Mouse (Mus musculus) lung, embryonic 14.5 days (tissue): ENCODE measurements around the gene Man2a1. TPM values are rescaled to one million over a fixed set of nuclear protein-coding genes. Genes with fewer than 3 reads are reported as not detected.

Experiments
- ATAC-seq: fragments of 200-750 bp; cut with Nextera tagmentation; 2 replicates; pipeline ENCODE4 v1.8.0; 2017; ENCODE audit warnings: mild to moderate bottlenecking, moderate TSS enrichment, moderate library complexity; ENCODE audit not compliant: insufficient read depth
- DNase-seq: peaks from one replicate; pipeline ENCODE4 v3.0.0-alpha.2; 2015
- H3K27ac ChIP-seq: fragments of 300-500 bp; sonication (generic); 2 replicates; pipeline ENCODE4 v1.5.1; 2014; ENCODE audit warnings: low read depth, mild to moderate bottlenecking, moderate library complexity
- H3K27me3 ChIP-seq: fragments of 300-500 bp; sonication (generic); 2 replicates; pipeline ENCODE4 v1.6.1; 2014; ENCODE audit warnings: low read length, control low read depth; ENCODE audit not compliant: insufficient read depth
- H3K36me3 ChIP-seq: fragments of 300-500 bp; sonication (generic); 2 replicates; pipeline ENCODE4 v1.6.1; 2014; ENCODE audit warnings: control low read depth; ENCODE audit not compliant: insufficient read depth
- H3K4me1 ChIP-seq: fragments of 300-500 bp; sonication (generic); 2 replicates; pipeline ENCODE4 v1.6.1; 2014; ENCODE audit warnings: antibody characterized with exemption, control low read depth; ENCODE audit not compliant: insufficient read depth
- H3K4me2 ChIP-seq: fragments of 300-500 bp; sonication (generic); 2 replicates; pipeline ENCODE4 v1.6.1; 2014; ENCODE audit warnings: mild to moderate bottlenecking
- H3K4me3 ChIP-seq: fragments of 300-500 bp; sonication (generic); 2 replicates; pipeline ENCODE4 v1.5.1; 2014; ENCODE audit warnings: low read depth, low read length
- H3K9ac ChIP-seq: fragments of 300-500 bp; sonication (generic); 2 replicates; pipeline ENCODE4 v1.6.1; 2014
- H3K9me3 ChIP-seq: fragments of 300-500 bp; sonication (generic); 2 replicates; pipeline ENCODE4 v1.6.1; 2016; ENCODE audit warnings: low read depth, low read length, control low read depth
- CTCF ChIP-seq: IDR thresholded peaks from 2 replicates; pipeline ENCODE4 v1.5.1; 2016; ENCODE audit warnings: antibody characterized with exemption, low read depth
- WGBS: fragments of 180-500 bp; shearing (Covaris S2); extraction: QIAGEN DNeasy Blood & Tissue Kit; methylation state at CpG from one replicate; pipeline ENCODE4 v1.1.7; 2014; 5-methylcytosine and 5-hydroxymethylcytosine counted together
- polyA plus RNA-seq: library from polyadenylated mRNA; unstranded; fragments of >200 nt; fragmentation: Nextera tagmentation; extraction: Ambion mirVana; gene quantifications from 2 replicates; pipeline ENCODE4 v1.2.1, GENCODE M21; 2014

The Man2a1 gene
- 9.0 and 10.3 TPM in 2 replicates for polyA plus RNA-seq

DNA sequence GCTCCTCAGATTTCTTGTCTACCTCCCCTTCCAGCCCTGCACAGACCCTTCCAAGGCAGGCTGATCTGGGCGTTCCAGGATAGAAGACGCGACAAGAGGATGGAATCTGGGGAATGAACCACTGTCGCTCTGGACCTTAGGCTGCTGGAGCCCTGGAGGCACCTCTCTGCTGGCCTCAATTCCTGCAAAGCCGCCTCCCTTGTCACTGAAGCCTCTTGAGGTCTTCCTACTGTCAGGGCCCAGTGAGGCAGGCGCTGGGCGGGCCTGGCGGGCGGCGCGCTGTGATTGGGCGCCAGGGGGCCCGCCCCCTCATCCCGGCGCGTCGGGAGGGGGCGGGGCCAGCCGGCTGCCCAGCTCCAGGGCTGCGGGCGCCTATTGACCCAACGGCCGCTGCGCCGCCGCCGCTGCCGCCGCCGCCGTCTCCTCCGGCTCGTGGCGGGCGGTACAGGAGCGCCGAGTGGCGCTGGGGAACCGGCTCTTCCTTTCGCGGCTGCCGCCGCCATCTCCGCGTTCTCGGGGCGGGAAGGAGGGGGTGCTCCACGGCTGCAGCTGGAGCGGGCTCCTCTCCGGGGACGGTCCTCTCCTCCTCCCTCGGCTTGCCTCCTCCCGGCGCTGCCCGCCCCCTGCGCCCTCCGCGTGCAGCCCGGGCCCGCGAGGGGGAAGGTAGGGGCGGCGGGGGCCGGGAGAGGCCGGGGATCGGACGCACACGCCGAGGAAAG lies at the start of gene Man2a1:
Gene Man2a1, plus strand, starts transcription at position 365 of the 719 bp plus-strand sequence.
- peak within 1 kb of the TSS; percentile 87 for H3K4me3 ChIP-seq
- H3K27me3 ChIP-seq, result no peaks in the 10 kb centered on the region
- H3K4me1 ChIP-seq, result peaks cover 18% of the 10 kb centered on the region
- H3K36me3 ChIP-seq, result no peaks in the 10 kb centered on the region
- no peak for TF ChIP-seq CTCF
- DNase-seq, result peak; percentile 95
- ATAC-seq, result peak; percentile 93
- no peaks in the 10 kb centered on the region for H3K9me3 ChIP-seq
- H3K27ac ChIP-seq, result peak within 1 kb of the TSS; percentile 96
- H3K9ac ChIP-seq, result peak within 1 kb of the TSS; percentile 91
- peak within 1 kb of the TSS; percentile 97 for H3K4me2 ChIP-seq
- WGBS, result under 1% methylated on average over 53 of the region's 69 CpGs

GRCm38 (mm10) chr17:64553358-64553757 lies 47.2 kb upstream of the Man2a1 start:
- 85% methylated on average over 10 of the region's 10 CpGs for WGBS

GRCm38 (mm10) chr17:64554901-64555300 lies 45.6 kb upstream of the Man2a1 start:
- DNase-seq (no peak), ATAC-seq (no peak)
- TF ChIP-seq CTCF, result no peak
- Histone ChIP-seq H3K27me3 (no peaks in the 10 kb centered on the region), H3K27ac (no peak overlapping the region), H3K9me3 (no peaks in the 10 kb centered on the region), H3K4me1 (peaks cover 5% of the 10 kb centered on the region), H3K4me3 (no peak overlapping the region), H3K9ac (no peak overlapping the region), H3K36me3 (no peaks in the 10 kb centered on the region), H3K4me2 (no peak overlapping the region)
- 64% methylated on average over 3 of the region's 3 CpGs for WGBS

More at GRCm38 (mm10) chr17:64553358-64553757, 47.2 kb upstream of the Man2a1 start:
- Histone ChIP-seq H3K4me2 (no peak overlapping the region), H3K27ac (no peak overlapping the region), H3K9me3 (no peaks in the 10 kb centered on the region), H3K36me3 (no peaks in the 10 kb centered on the region), H3K4me3 (no peak overlapping the region), H3K27me3 (no peaks in the 10 kb centered on the region), H3K4me1 (no peaks in the 10 kb centered on the region), H3K9ac (no peak overlapping the region)
- DNase-seq (no peak), ATAC-seq (no peak)
- no peak for TF ChIP-seq CTCF

GRCm38 (mm10) chr17:64556661-64557445 lies 43.7 kb upstream of the Man2a1 start:
- peaks cover 5% of the 10 kb centered on the region for H3K4me1 ChIP-seq
- no peak overlapping the region for H3K4me3 ChIP-seq
- H3K27me3 ChIP-seq, result no peaks in the 10 kb centered on the region
- no peak for TF ChIP-seq CTCF
- no peak overlapping the region for H3K27ac ChIP-seq
- ATAC-seq, result no peak
- DNase-seq, result no peak
- no peaks in the 10 kb centered on the region for H3K9me3 ChIP-seq
- 85% methylated on average over 22 of the region's 22 CpGs for WGBS
- no peak overlapping the region for H3K9ac ChIP-seq
- H3K4me2 ChIP-seq, result no peak overlapping the region
- H3K36me3 ChIP-seq, result no peaks in the 10 kb centered on the region

GRCm38 (mm10) chr17:64558994-64559540 lies 41.5 kb upstream of the Man2a1 start:
- no peaks in the 10 kb centered on the region for H3K36me3 ChIP-seq
- no peak for TF ChIP-seq CTCF
- ATAC-seq (peak; percentile 90), DNase-seq (peak; percentile 77)
- peak overlapping the region; percentile 45 for H3K4me2 ChIP-seq
- no peak overlapping the region for H3K4me3 ChIP-seq
- H3K9ac ChIP-seq, result no peak overlapping the region
- no peaks in the 10 kb centered on the region for H3K27me3 ChIP-seq
- WGBS, result 2% methylated on average over 4 of the region's 4 CpGs
- no peaks in the 10 kb centered on the region for H3K9me3 ChIP-seq
- H3K27ac ChIP-seq, result no peak overlapping the region; the same call in 1 of the 2 replicates
- H3K4me1 ChIP-seq, result peaks cover 5% of the 10 kb centered on the region

DNA sequence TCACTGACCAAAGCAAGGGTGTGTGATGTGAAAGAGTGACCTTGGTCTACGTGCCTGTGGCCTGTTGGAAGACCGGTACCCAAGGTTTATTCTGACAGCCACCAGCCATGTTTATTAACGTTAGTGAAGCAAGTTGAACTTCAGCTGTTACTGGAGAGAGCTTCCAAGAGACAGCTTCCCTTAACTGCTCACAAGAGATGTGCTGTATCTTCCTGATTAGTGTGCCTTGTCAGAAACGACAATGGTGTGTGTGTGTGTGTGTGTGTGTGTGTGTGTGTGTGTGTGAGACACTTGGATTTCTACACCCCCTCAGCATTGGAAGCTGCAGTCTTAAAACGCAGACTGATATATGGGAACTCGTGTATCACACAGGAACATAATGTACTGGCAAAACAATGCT lies 34.1 kb upstream of the Man2a1 start:
- Histone ChIP-seq H3K4me1 (no peaks in the 10 kb centered on the region), H3K4me3 (no peak overlapping the region), H3K4me2 (no peak overlapping the region), H3K9ac (no peak overlapping the region), H3K27me3 (no peaks in the 10 kb centered on the region), H3K27ac (no peak overlapping the region), H3K36me3 (no peaks in the 10 kb centered on the region), H3K9me3 (no peaks in the 10 kb centered on the region)
- TF ChIP-seq CTCF, result no peak
- DNase-seq (no peak), ATAC-seq (no peak)
- WGBS, result 62% methylated on average over 6 of the region's 6 CpGs

- no peak overlapping the region for H3K4me3 ChIP-seq
- H3K4me1 ChIP-seq, result no peaks in the 10 kb centered on the region
- H3K36me3 ChIP-seq, result no peaks in the 10 kb centered on the region
- no peak overlapping the region for H3K9ac ChIP-seq
- no peaks in the 10 kb centered on the region for H3K9me3 ChIP-seq
- H3K27me3 ChIP-seq, result no peaks in the 10 kb centered on the region
- ATAC-seq, result no peak
- WGBS, result 79% methylated on average over 3 of the region's 3 CpGs
- no peak overlapping the region for H3K27ac ChIP-seq
- DNase-seq, result no peak
- no peak for TF ChIP-seq CTCF
- H3K4me2 ChIP-seq, result no peak overlapping the region
Observed at GRCm38 (mm10) chr17:64567546-64567945, 33.0 kb upstream of the Man2a1 start.
